Mouse (Mus musculus) heart, postnatal 36 days (tissue): ENCODE results near the gene Gstt2. TPM values are rescaled to one million over a fixed set of nuclear protein-coding genes. Genes with fewer than 3 reads are reported as not detected.
"Not testable (repeated sequence)": the region's sequence is repeated elsewhere in the genome, so short reads cannot be mapped to it uniquely, and the experiment has no call there.

Experiments used
- DNase-seq, 2 experiments: peaks; one replicate each; pipeline ENCODE4 v3.0.0; 2021 to 2022
- intact Hi-C: fragments of 180-260 bp; cut with DNase I; formaldehyde crosslinking; loops from one replicate; pipeline ENCODE4 v1.15.1; 2025
- total RNA-seq, 2 experiments: library from RNA; stranded (reverse); gene quantifications; 2 replicates each; pipeline ENCODE4 v1.2.3; 2021

Gstt2 gene
- total RNA-seq, 2 experiments from 2014 or later: 13.2 to 13.5 TPM

GRCm38 (mm10) chr10:75856155-75856907, 19.1 kb upstream of the Gstt2 start:
- intact Hi-C loops: loop anchor here (5.0 kb wide), 1 partner anchor 219 kb away; no protein-coding TSS in a partner anchor
- no peak for DNase-seq

DNA sequence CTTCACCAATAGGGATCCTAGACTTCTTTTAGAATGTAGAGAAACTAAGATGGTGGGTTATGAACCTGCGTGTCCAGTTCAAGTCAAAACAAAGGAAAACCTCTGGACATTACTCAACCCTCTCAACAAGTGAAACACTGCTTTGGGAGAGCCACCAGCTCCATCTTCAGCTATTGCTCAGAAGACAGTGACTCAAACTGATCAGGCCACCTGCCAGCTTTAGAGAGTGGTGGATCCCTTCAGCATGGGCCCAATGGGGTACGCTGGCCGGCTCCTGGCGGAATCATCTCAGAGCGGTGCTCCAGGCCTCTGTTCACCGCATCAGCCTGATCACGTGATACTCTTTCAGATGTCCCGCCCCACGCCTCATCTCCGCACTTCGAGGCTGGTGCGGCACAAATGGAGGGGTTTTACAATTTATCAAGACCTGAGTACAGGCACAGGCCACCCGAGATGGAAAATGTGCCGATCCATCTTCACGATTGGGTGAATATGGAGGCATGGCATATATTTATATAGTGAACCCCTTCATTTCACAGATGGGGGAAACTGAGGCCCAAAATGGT, 18.3 kb upstream of the Gstt2 start:
- no peak for DNase-seq
- intact Hi-C loops: loop anchor here (5.0 kb wide), 1 partner anchor 218 kb away; no protein-coding TSS in a partner anchor

DNA sequence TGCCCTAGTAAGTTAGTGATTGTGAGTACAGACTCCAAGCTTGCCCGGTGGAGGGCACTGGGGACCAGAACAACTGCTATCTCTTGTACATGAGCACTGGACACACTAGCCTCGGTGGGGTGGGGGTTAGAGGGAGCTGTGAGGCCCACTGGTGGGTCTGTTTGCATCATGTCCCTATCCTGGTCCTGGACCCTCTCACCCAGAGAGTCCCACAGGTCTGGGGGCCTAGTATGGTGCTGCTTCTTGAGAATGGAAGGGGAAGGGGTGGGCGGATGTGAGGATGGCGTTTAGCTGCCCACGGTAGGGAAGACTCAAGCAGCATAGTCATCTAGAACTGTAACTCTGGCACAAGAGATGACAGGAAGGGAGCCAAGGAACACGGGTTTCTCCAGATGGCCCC, 17.6 kb upstream of the Gstt2 start:
- DNase-seq: no peak
- intact Hi-C loops: loop anchor here (5.0 kb wide), 1 partner anchor 217 kb away; no protein-coding TSS in a partner anchor

GRCm38 (mm10) chr10:75854096-75854495, 16.9 kb upstream of the Gstt2 start:
- intact Hi-C loops: no loop called here
- no peak for DNase-seq

- DNase-seq: peak; percentile 84 to 85
- intact Hi-C loops: loop anchor here (1.0 to 2.0 kb wide), 2 partner anchors 109 to 269 kb away; no protein-coding TSS in a partner anchor
These were observed 16.2 kb upstream of the Gstt2 start for GRCm38 (mm10) chr10:75853452-75853851.

DNA sequence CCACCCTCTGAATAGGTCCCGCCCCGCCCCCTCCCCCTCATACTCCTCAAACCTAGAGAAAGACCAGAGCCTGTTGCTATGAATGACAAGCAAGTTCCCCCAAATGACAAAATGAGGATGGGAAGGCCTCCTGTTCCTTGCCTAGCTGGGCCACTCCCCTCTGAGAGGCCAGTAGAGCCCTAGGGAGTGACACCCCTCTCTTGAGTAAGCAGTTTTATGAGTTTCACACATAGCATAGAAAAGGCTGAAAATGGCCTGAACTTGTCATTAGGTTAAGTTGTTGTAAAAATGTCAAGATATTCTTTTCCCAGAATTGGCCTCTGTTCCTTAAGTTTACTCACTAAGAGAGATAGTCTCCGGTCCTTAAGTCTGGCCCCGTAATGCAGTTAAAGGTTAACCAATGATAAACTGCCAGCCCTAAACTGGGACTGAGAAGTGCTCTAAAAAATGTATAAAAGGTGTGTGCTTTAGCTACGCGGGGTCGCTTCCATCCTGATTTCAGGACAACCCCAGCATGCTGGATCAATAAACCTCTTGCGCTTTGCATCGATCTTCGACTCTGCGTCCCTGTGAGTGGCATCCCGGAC, 15.4 kb upstream of the Gstt2 start:
- intact Hi-C loops: loop anchor here (1.0 to 2.0 kb wide), 2 partner anchors 108 to 268 kb away; no protein-coding TSS in a partner anchor
- DNase-seq: no peak

- intact Hi-C loops: loop anchor here (2.0 kb wide), 2 partner anchors 87 to 267 kb away; partner anchors contain the start of gene Cabin1
- no peak for DNase-seq
These were observed 14.5 kb upstream of the Gstt2 start for GRCm38 (mm10) chr10:75851681-75852080.

DNA sequence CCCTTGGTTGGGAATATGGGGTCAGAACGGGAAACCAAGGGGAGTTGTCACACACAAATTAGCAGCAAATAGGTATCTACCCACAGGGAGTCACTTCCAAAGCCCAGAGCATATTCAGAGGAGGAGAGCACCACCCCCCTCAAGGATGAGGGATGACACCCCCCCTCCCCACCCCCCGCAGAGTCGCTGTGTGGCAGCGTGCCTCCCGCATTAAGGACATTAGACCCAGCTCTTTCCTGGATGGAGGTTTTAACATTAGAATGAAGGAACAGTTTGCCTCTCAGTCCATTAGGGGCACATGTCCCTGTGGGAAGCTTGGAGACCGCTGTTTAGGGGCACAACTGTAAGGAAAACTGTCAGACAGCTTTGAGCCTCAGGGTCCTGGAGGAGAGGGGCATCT, 13.9 kb upstream of the Gstt2 start:
- DNase-seq: no peak
- intact Hi-C loops: loop anchor here (2.0 kb wide), 1 partner anchor 86 kb away; the partner anchor contains the start of gene Cabin1

DNA sequence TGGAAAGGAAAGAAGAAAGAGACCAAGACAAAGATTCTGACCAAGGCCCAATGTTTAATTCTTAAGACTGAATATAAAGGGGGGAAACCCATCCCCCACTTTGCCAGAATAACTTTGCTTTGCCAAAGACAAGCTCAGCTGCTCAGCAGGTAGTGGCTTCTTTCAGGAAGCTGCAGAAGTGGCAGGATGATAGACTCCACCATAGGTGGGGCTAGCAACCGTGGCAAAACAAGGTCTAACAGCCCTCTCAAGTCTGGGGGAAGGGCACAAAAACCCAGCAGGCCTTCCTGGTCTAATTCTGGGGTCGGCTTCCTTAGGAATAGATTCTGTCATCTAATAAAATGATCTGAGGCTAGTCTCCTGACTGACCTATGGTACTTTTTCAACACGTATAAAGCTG, 11.2 kb upstream of the Gstt2 start:
- intact Hi-C loops: no loop called here
- no peak for DNase-seq

DNA sequence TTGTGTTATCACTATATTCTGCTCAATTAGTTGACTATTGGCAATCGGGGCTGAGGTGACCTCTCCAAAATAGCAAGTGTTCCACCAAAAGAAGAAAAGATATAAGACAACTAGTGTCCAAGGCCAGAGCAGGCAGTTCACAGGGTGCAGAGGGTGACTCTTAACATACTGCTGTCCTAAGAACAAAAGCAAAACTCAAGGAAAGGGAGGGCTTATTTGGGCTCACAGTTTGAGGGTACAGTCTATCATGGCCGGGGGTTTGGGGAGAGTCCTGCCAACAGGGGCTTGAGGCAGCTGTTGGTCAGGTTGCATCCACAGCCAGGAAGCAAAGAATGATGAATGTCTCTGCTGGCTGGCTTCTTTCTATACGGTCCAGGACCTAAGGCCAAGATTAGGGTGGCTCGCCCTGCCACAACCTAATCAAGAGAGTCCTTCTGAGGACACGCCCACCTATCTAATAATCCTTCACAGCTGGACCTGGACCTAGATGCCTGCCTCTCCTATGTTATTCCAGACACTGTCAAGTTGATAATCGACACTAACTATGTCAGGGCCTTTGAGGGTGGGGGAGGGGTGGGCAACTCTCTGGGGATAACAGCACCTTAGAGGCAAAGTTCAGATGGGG, 8.2 kb upstream of the Gstt2 start:
- intact Hi-C loops: no loop called here
- no peak for DNase-seq

DNA sequence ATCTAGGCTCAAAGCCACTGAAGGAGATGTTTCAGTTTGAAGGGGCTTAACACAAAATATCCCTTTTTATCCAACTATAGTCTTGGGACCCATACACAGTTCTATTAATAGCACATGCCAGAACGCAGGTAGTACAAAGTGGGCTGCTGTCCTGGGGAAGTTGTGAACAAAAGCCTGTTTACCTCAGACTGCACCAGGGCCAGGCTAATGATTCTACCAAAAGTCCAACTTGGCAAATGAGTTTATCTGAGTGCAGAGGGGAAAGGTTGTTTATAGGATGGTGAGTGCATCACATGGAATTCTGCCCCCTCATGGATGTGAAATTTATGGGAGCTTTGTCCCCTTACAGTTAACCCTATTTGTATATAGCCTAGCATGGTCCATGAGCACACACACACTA, 7.6 kb upstream of the Gstt2 start:
- intact Hi-C loops: no loop called here

GRCm38 (mm10) chr10:75843898-75844297, 6.7 kb upstream of the Gstt2 start:
- intact Hi-C loops, DNase-seq: not testable (repeated sequence)

More for the DNA sequence above, 7.6 kb upstream of the Gstt2 start:
- DNase-seq: no peak

- intact Hi-C loops: loop anchor here (5.0 kb wide), 1 partner anchor 252 kb away; the partner anchor contains the start of gene Ggt5
- DNase-seq: no peak
These were observed 1.9 kb upstream of the Gstt2 start for GRCm38 (mm10) chr10:75839092-75839491.

DNA sequence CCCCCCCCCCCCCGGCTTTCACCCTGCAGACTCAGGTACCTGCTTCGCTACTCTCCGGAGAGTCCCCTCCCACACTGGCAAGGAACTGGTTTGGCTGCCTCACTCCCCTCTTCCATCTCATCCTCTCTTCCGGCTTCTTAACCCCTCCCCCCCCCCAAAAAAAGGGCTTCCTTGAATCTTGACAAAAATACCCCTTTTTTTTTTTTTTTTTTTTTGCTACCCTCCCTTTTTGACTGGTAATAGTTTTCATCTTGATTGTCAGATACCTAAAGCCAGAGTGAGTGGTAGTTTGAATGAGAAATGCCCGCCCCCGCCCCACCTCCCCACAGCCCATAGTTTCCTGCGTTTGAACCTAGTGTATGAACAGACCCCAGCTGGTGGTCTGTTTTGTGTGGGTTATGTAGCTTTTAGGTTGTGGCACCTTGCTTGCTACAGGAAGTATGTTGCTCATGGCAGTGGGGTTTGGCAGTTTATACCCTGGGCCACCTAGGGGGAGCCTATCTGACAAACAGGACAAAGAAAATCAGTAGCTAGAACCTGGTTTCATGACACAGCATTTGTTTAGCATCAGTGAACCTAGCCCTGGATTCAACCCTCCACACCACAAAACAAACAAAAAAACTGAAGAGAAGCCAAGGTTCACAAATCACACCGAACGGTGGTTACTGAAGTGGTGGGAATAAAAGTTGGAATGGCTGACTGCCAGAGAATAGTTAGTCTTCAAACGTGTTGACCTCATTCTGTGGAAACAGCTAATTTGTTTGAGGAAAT, 1.3 kb downstream of the Gstt2 start:
- intact Hi-C loops: loop anchor here (5.0 kb wide), 1 partner anchor 249 kb away; the partner anchor contains the start of gene Ggt5
- no peak for DNase-seq

DNA sequence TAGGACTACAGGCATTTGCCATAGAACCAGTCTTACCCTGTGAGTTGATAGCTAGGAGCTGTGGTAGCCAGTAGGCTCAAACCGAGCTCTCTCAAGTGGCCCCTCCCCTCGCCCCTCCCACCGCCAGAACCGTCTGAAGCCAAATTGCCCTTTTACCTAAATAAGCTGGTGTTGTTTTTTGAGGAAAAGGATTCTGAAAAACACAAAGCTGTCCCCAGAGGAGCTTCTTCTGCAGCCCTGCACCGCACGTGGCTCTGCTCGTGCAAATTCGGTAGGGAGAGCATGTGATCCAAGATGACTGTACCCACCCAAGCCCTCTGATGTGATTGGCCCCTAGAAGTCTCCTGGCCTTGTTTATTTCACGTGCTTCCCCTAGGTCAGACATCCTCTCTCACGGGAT, 1.9 kb downstream of the Gstt2 start:
- intact Hi-C loops: loop anchor here (5.0 kb wide), 1 partner anchor 248 kb away; the partner anchor contains the start of gene Ggt5

DNA sequence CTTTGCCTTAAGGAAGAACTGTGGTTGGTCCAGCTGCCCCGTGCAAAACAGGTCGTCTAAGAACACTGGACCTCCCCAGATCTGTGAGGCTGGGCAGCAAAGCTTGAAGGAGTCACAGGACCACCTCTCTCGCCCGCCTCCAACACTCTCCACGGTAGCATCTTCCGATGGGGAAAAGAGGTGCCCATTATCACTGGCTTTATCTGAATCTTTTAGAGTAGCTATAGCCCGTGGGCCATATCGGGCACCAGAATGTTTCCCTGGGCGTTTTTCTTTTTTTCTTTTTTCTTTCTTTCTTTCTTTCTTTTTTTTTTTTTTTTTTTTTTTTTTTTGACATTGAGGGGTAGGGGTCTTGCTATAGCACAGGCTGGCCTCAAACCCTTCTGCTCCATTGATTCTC, 2.5 kb downstream of the Gstt2 start:
- no peak for DNase-seq
- intact Hi-C loops: loop anchor here (5.0 kb wide), 2 partner anchors 72 to 247 kb away; partner anchors contain the start of genes Cabin1 and Ggt5

More for the DNA sequence above, 1.9 kb downstream of the Gstt2 start:
- peak; percentile 61 to 69 for DNase-seq

DNA sequence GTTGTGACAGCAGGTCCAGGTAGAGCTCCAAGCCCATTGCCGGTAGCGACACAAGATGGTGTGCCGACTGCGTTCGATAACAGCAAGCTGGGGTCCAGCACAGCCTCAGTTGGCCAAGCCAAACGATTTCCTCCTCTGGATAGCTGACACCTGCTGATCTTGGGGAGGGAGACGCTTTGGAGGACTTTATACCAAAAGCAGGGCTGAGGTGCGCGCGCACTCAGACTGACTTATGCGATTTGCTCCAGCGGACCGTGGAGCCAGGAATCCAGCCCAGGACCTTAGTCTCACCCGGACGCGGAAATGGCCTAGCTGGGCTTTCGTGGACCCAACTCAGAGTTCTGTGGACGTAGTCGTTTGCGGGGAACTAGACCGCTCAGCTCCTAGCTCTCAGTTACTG, 3.0 kb downstream of the Gstt2 start:
- peak; percentile 80 to 81 for DNase-seq
- intact Hi-C loops: loop anchor here (5.0 kb wide), 1 partner anchor 72 kb away; the partner anchor contains the start of gene Cabin1

- intact Hi-C loops: loop anchor here (2.0 to 5.0 kb wide), 2 partner anchors 37 to 71 kb away; partner anchors contain the start of gene Cabin1
- DNase-seq: peak; percentile 34 to 38
These were observed 3.7 kb downstream of the Gstt2 start for GRCm38 (mm10) chr10:75833456-75834080.

- DNase-seq: peak; percentile 67 to 72
- intact Hi-C loops: loop anchor here (1.0 to 5.0 kb wide), 3 partner anchors 36 to 88 kb away; partner anchors contain the start of gene Cabin1
These were observed 4.8 kb downstream of the Gstt2 start for GRCm38 (mm10) chr10:75832272-75832895.
